Mouse (Mus musculus): ENCODE data around the gene Dusp8. TPM values are rescaled to one million over a fixed set of nuclear protein-coding genes. Genes with fewer than 3 reads are reported as not detected.
A peak's percentile ranks its signal among the peaks of the same experiment; 100 is the strongest.

The Dusp8 gene
- total RNA-seq, 2 experiments from 2014 or later = 16.5 to 24.6 TPM

GRCm38 (mm10) chr7:142059024-142059423 is 36.6 kb downstream of the Dusp8 start:
- intact Hi-C loops (cut with DNase I; ENCODE audit: low total_unique reads) = no loop called here
- no peak for DNase-seq

- intact Hi-C loops (cut with DNase I; ENCODE audit: low total_unique reads) = no loop called here
- no peak for DNase-seq
Measured at GRCm38 (mm10) chr7:142057121-142057520, 38.5 kb downstream of the Dusp8 start.

GRCm38 (mm10) chr7:142056601-142057061 is 39.0 kb downstream of the Dusp8 start:
- intact Hi-C loops (cut with DNase I; ENCODE audit: low total_unique reads) = no loop called here
- no peak for DNase-seq

- DNase-seq = no peak
- intact Hi-C loops (cut with DNase I; ENCODE audit: low total_unique reads) = no loop called here
Measured at GRCm38 (mm10) chr7:142055431-142055830, 40.2 kb downstream of the Dusp8 start.

GRCm38 (mm10) chr7:142050536-142050935 is 45.1 kb downstream of the Dusp8 start:
- intact Hi-C loops (cut with DNase I; ENCODE audit: low total_unique reads) = no loop called here
- DNase-seq = no peak

DNA sequence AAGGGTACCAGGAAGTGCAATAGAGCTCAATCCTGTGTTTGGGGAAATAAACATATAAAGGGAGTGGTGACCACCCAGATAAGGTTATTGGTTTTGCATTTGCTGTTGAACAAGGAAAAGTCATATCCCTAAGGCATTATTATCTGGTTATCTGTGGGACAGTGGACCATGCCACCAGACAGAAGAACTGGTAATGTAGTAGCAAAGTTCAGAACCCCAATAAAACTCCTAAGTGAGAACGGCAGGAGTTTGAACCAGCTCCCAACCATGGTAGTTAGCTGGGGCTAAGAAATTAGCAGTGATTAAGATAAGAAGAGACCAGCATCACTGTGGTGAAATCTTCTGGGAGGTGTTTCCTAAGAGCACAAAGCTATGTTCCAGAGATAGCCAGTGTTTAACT is 49.7 kb downstream of the Dusp8 start:
- intact Hi-C loops (cut with DNase I; ENCODE audit: low total_unique reads) = no loop called here
- DNase-seq = no peak

- intact Hi-C loops (cut with DNase I; ENCODE audit: low total_unique reads) = no loop called here
Measured at GRCm38 (mm10) chr7:142045344-142045743, 50.3 kb downstream of the Dusp8 start.

GRCm38 (mm10) chr7:142040756-142041155 is 54.9 kb downstream of the Dusp8 start:
- DNase-seq = no peak
- intact Hi-C loops (cut with DNase I; ENCODE audit: low total_unique reads) = no loop called here

More at GRCm38 (mm10) chr7:142045344-142045743, 50.3 kb downstream of the Dusp8 start:
- DNase-seq = no peak

DNA sequence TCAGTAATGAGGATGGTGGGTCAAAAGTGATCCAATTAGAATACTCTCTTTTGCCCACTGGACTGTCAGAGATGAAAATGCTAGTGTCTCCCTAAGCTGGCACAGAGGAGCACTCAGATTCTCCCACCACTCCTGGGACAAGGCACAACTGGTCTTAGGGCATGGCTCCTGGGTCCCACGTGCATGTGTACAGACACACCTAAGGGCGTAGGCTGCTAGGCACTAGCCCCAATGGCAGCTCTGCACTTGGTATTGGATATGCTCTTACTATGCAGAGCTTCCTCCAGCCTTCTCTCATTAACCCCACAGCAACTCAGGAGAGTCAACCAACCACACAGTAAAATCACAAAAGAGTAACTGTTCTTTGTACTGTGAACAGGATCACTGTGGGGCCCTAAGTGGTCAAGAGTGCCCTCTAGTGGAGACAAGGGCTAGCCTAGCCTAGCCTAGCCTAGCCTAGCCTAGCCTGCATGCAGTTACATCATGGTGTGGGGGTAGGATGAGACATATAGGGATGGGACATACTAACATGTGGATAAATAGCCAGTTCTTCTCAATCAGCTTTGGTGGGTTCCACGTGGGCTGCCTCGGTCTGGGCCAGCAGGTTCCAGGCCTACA is 58.0 kb downstream of the Dusp8 start:
- intact Hi-C loops (cut with DNase I; ENCODE audit: low total_unique reads) = no loop called here
- DNase-seq = no peak

GRCm38 (mm10) chr7:142035048-142035811 is 60.4 kb downstream of the Dusp8 start:
- intact Hi-C loops (cut with DNase I; ENCODE audit: low total_unique reads) = no loop called here
- no peak for DNase-seq

- intact Hi-C loops (cut with DNase I; ENCODE audit: low total_unique reads) = no loop called here
Measured at GRCm38 (mm10) chr7:142034198-142034597, 61.4 kb downstream of the Dusp8 start.

GRCm38 (mm10) chr7:142030073-142030472 is 65.6 kb downstream of the Dusp8 start:
- DNase-seq = no peak
- intact Hi-C loops (cut with DNase I; ENCODE audit: low total_unique reads) = no loop called here

More at GRCm38 (mm10) chr7:142034198-142034597, 61.4 kb downstream of the Dusp8 start:
- peak; percentile 55 for DNase-seq

Other genes starting within 250 kb of the Dusp8 start
- 10 to 100 TPM; 24.7 to 25.6 TPM for gene Tollip, start 177.3 kb downstream of the Dusp8 start, total RNA-seq (2021)
- gene Brsk2, start 146.1 kb downstream of the Dusp8 start, total RNA-seq (2021) = under 1 TPM; 0.35 to 0.58 TPM
- 10 to 100 TPM; 26.6 to 32.0 TPM for gene Mob2, start 34.8 kb downstream of the Dusp8 start, total RNA-seq (2021)
- not detected for gene Gm45618, start 24.9 kb upstream of the Dusp8 start, total RNA-seq (2021)
- gene Gm39115, start 40.2 kb upstream of the Dusp8 start, total RNA-seq (2021) = not detected
- gene Gm45337, start 48.8 kb upstream of the Dusp8 start, total RNA-seq (2021) = not detected
- gene Gm29735, start 61.3 kb upstream of the Dusp8 start, total RNA-seq (2021) = not detected
- gene Gm4553, start 69.9 kb upstream of the Dusp8 start, total RNA-seq (2021) = not detected
- not detected for gene Krtap5-2, start 80.2 kb upstream of the Dusp8 start, total RNA-seq (2021)
- gene Gm10153, start 94.5 kb upstream of the Dusp8 start, total RNA-seq (2021) = not detected
- gene Krtap5-3, start 105.5 kb upstream of the Dusp8 start, total RNA-seq (2021) = not detected
- gene Gm7579, start 116.0 kb upstream of the Dusp8 start, total RNA-seq (2021) = not detected
- not detected for gene Krtap5-5, start 134.1 kb upstream of the Dusp8 start, total RNA-seq (2021)
- not detected for gene Gm40460, start 145.2 kb upstream of the Dusp8 start, total RNA-seq (2021)
- not detected for gene Gm2431, start 162.5 kb upstream of the Dusp8 start, total RNA-seq (2021)
- not detected for gene Gm4559, start 178.5 kb upstream of the Dusp8 start, total RNA-seq (2021)
- not detected for gene Krtap5-1, start 201.3 kb upstream of the Dusp8 start, total RNA-seq (2021)
- gene Krtap5-4, start 207.7 kb upstream of the Dusp8 start, total RNA-seq (2021) = not detected

Measured in gastrocnemius, postnatal 14 days (tissue).